Mouse (Mus musculus): ENCODE measurements around the gene Atxn3. TPM values are rescaled to one million over a fixed set of nuclear protein-coding genes. Genes with fewer than 3 reads are reported as not detected.

Atxn3 gene
- polyA plus RNA-seq, 1 experiment from 2014 or later = 10.4 TPM

DNA sequence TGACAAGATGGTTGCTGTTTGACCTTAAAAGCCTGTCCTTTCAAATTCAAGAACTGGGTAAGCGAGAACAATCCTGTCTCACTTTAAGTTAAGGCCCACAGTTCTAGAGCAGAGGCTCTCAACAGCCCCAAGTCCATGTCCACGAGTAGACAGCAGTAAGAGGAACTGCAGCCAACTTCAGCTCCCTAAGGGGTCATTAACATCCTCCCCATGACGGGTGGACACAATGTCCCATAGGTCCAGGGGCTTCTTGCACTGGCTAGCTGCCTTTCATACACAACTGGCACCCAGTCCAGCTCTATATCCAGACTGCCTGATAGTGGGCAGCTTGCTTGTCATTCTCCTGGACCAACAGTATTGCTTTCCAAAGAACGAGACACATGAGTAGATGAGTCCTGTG lies 9.2 kb downstream of the Atxn3 start:
- no peak overlapping the region for H3K27ac ChIP-seq (replicated peaks; ENCODE audit: low read depth, low read length)
- WGBS = 85% methylated on average over 4 of the region's 4 CpGs

DNA sequence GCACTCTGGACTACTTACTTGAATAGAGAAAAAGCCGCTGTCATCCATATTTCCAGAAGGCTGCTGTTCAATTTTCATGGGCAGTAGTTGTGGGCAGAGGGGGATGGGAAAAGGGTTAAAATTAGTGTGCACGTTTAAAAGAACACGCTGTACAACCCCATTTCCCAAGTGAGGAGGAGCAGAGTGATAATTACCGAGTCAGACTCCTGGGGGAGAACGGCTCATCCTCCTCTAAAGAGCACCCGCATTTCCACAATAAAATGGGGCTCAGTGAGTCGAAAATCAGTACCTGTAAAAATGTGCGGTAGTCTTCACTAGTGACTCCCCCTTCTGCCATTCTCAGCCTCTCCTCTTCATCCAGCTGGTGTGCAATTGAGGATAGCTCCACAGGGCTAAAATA lies 10.1 kb downstream of the Atxn3 start:
- no peak for DNase-seq (ENCODE audit: low spot score)
- Histone ChIP-seq H3K4me1 (ENCODE audit: control insufficient read depth, insufficient read depth, low read length) (no peaks in the 10 kb centered on the region), H3K36me3 (ENCODE audit: control insufficient read depth, insufficient read depth, low read length) (peaks cover 7% of the 10 kb centered on the region; the same call in 1 of the 2 replicates), H3K9me3 (ENCODE audit: control insufficient read depth, low read length) (no peaks in the 10 kb centered on the region), H3K4me2 (ENCODE audit: low read depth, severe bottlenecking) (no peak overlapping the region), H3K9ac (ENCODE audit: low read length) (no peak overlapping the region), H3K27ac (replicated peaks; ENCODE audit: low read depth, low read length) (no peak overlapping the region), H3K27me3 (ENCODE audit: control insufficient read depth, insufficient read depth, low read length) (no peaks in the 10 kb centered on the region), H3K4me3 (ENCODE audit: low read depth, low read length) (no peak overlapping the region)
- ATAC-seq (ENCODE audit: insufficient number of reproducible peaks, low FRiP score, low TSS enrichment, low read depth) = no peak
- 89% methylated on average over 8 of the region's 8 CpGs for WGBS

More for the DNA sequence above, 9.2 kb downstream of the Atxn3 start:
- no peak overlapping the region for H3K4me3 ChIP-seq (ENCODE audit: low read depth, low read length)
- no peak overlapping the region for H3K4me2 ChIP-seq (ENCODE audit: low read depth, severe bottlenecking)
- no peak overlapping the region for H3K9ac ChIP-seq (ENCODE audit: low read length)
- DNase-seq (ENCODE audit: low spot score) (no peak), ATAC-seq (ENCODE audit: insufficient number of reproducible peaks, low FRiP score, low TSS enrichment, low read depth) (no peak)
- H3K27me3 ChIP-seq (ENCODE audit: control insufficient read depth, insufficient read depth, low read length) = no peaks in the 10 kb centered on the region
- no peaks in the 10 kb centered on the region for H3K9me3 ChIP-seq (ENCODE audit: control insufficient read depth, low read length)
- peaks cover 7% of the 10 kb centered on the region; the same call in 1 of the 2 replicates for H3K36me3 ChIP-seq (ENCODE audit: control insufficient read depth, insufficient read depth, low read length)
- no peaks in the 10 kb centered on the region for H3K4me1 ChIP-seq (ENCODE audit: control insufficient read depth, insufficient read depth, low read length)

DNA sequence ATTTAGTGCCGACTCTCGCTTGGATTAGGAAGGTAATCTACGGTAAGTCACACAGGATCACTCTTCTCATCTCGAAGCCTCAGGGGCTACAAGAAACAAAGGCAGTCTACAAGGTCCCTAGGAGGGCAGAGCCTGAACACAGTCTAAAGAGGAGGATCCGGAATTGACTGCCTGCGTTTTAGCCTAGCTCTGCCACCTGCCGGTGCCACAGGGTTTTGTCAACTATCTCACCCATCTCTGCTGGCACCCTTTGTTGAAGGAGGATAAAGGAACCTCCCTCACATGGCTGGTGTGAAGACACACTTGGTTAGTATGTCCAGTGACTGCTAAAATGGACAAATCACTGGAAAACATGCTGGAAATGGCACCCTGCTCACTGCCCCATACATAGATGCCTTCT lies 20.5 kb downstream of the Atxn3 start:
- 82% methylated on average over 7 of the region's 7 CpGs for WGBS
- ATAC-seq (ENCODE audit: insufficient number of reproducible peaks, low FRiP score, low TSS enrichment, low read depth) = no peak

GRCm38 (mm10) chr12:101935223-101935622 lies 22.8 kb downstream of the Atxn3 start:
- Histone ChIP-seq H3K36me3 (ENCODE audit: control insufficient read depth, insufficient read depth, low read length) (peaks cover 11% of the 10 kb centered on the region; the same call in 1 of the 2 replicates), H3K4me2 (ENCODE audit: low read depth, severe bottlenecking) (no peak overlapping the region), H3K4me3 (ENCODE audit: low read depth, low read length) (no peak overlapping the region), H3K4me1 (ENCODE audit: control insufficient read depth, insufficient read depth, low read length) (no peaks in the 10 kb centered on the region), H3K27me3 (ENCODE audit: control insufficient read depth, insufficient read depth, low read length) (no peaks in the 10 kb centered on the region), H3K9me3 (ENCODE audit: control insufficient read depth, low read length) (no peaks in the 10 kb centered on the region), H3K27ac (replicated peaks; ENCODE audit: low read depth, low read length) (no peak overlapping the region), H3K9ac (ENCODE audit: low read length) (no peak overlapping the region)
- no peak for DNase-seq (ENCODE audit: low spot score)
- ATAC-seq (ENCODE audit: insufficient number of reproducible peaks, low FRiP score, low TSS enrichment, low read depth) = no peak
- 95% methylated on average over 3 of the region's 3 CpGs for WGBS

More for the DNA sequence above, 20.5 kb downstream of the Atxn3 start:
- Histone ChIP-seq H3K27me3 (ENCODE audit: control insufficient read depth, insufficient read depth, low read length) (no peaks in the 10 kb centered on the region), H3K9me3 (ENCODE audit: control insufficient read depth, low read length) (no peaks in the 10 kb centered on the region), H3K36me3 (ENCODE audit: control insufficient read depth, insufficient read depth, low read length) (peaks cover 18% of the 10 kb centered on the region), H3K4me3 (ENCODE audit: low read depth, low read length) (no peak overlapping the region), H3K27ac (replicated peaks; ENCODE audit: low read depth, low read length) (no peak overlapping the region), H3K4me2 (ENCODE audit: low read depth, severe bottlenecking) (no peak overlapping the region), H3K4me1 (ENCODE audit: control insufficient read depth, insufficient read depth, low read length) (no peaks in the 10 kb centered on the region), H3K9ac (ENCODE audit: low read length) (no peak overlapping the region)
- DNase-seq (ENCODE audit: low spot score) = no peak

GRCm38 (mm10) chr12:101928423-101928822 lies 29.6 kb downstream of the Atxn3 start:
- Histone ChIP-seq H3K9me3 (ENCODE audit: control insufficient read depth, low read length) (no peaks in the 10 kb centered on the region), H3K4me2 (ENCODE audit: low read depth, severe bottlenecking) (no peak overlapping the region), H3K36me3 (ENCODE audit: control insufficient read depth, insufficient read depth, low read length) (peaks cover 10% of the 10 kb centered on the region), H3K27ac (replicated peaks; ENCODE audit: low read depth, low read length) (no peak overlapping the region), H3K4me3 (ENCODE audit: low read depth, low read length) (no peak overlapping the region), H3K9ac (ENCODE audit: low read length) (no peak overlapping the region), H3K4me1 (ENCODE audit: control insufficient read depth, insufficient read depth, low read length) (no peaks in the 10 kb centered on the region), H3K27me3 (ENCODE audit: control insufficient read depth, insufficient read depth, low read length) (no peaks in the 10 kb centered on the region)
- WGBS = 87% methylated on average over 1 of the region's 1 CpGs
- ATAC-seq (ENCODE audit: insufficient number of reproducible peaks, low FRiP score, low TSS enrichment, low read depth) (no peak), DNase-seq (ENCODE audit: low spot score) (no peak)

GRCm38 (mm10) chr12:101922313-101922712 lies 35.7 kb downstream of the Atxn3 start:
- H3K27me3 ChIP-seq (ENCODE audit: control insufficient read depth, insufficient read depth, low read length) = no peaks in the 10 kb centered on the region
- 84% methylated on average over 6 of the region's 6 CpGs for WGBS
- H3K27ac ChIP-seq (replicated peaks; ENCODE audit: low read depth, low read length) = no peak overlapping the region
- no peaks in the 10 kb centered on the region for H3K9me3 ChIP-seq (ENCODE audit: control insufficient read depth, low read length)
- H3K4me3 ChIP-seq (ENCODE audit: low read depth, low read length) = no peak overlapping the region
- no peak overlapping the region for H3K4me2 ChIP-seq (ENCODE audit: low read depth, severe bottlenecking)
- no peak overlapping the region for H3K9ac ChIP-seq (ENCODE audit: low read length)
- no peaks in the 10 kb centered on the region for H3K4me1 ChIP-seq (ENCODE audit: control insufficient read depth, insufficient read depth, low read length)
- peaks cover 5% of the 10 kb centered on the region for H3K36me3 ChIP-seq (ENCODE audit: control insufficient read depth, insufficient read depth, low read length)
- DNase-seq (ENCODE audit: low spot score) = no peak
- ATAC-seq (ENCODE audit: insufficient number of reproducible peaks, low FRiP score, low TSS enrichment, low read depth) = no peak

DNA sequence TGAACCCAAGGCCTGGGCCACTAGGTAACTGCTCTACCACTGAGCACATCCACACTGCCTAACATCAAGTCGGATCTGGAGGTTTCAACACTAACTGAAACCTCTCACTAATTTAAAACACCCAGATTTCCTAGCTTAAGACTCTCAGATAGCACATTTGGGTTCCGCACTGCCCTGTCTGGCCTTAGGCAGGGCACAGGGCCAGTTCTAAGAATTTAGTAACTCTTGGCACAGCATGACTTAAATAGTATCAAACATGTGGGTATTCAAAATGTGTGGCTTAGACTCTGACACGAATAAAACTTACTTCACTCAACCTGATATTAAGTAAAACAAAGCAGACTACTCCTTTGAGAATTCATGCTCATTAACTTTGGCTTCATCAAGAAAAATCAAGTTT lies 38.2 kb downstream of the Atxn3 start:
- Histone ChIP-seq H3K4me2 (ENCODE audit: low read depth, severe bottlenecking) (no peak overlapping the region), H3K36me3 (ENCODE audit: control insufficient read depth, insufficient read depth, low read length) (peaks cover 3% of the 10 kb centered on the region; the same call in 1 of the 2 replicates), H3K9me3 (ENCODE audit: control insufficient read depth, low read length) (no peaks in the 10 kb centered on the region), H3K4me1 (ENCODE audit: control insufficient read depth, insufficient read depth, low read length) (no peaks in the 10 kb centered on the region), H3K27ac (replicated peaks; ENCODE audit: low read depth, low read length) (no peak overlapping the region), H3K9ac (ENCODE audit: low read length) (no peak overlapping the region), H3K27me3 (ENCODE audit: control insufficient read depth, insufficient read depth, low read length) (no peaks in the 10 kb centered on the region), H3K4me3 (ENCODE audit: low read depth, low read length) (no peak overlapping the region)
- ATAC-seq (ENCODE audit: insufficient number of reproducible peaks, low FRiP score, low TSS enrichment, low read depth) (no peak), DNase-seq (ENCODE audit: low spot score) (no peak)
- WGBS = 90% methylated on average over 3 of the region's 3 CpGs

DNA sequence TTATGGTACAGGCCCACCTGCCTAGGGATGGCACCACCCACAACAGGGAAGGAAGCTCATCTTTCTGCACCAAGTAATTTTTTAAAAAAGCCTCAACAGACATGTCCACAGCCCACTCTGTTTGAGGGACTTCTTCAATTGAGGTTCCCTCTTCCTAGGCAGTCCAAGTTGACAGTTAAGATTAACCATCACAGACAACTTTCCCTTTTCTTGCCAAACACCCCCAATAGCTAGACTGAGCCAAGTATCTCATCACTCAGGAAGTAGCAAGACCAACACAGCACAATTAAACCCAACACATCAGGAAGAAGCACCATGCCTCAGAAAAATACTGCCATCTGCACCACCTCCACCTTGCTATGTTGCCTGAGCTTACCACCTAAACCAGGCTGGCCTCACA lies 40.9 kb downstream of the Atxn3 start:
- no peaks in the 10 kb centered on the region for H3K36me3 ChIP-seq (ENCODE audit: control insufficient read depth, insufficient read depth, low read length)
- no peaks in the 10 kb centered on the region for H3K27me3 ChIP-seq (ENCODE audit: control insufficient read depth, insufficient read depth, low read length)
- H3K4me2 ChIP-seq (ENCODE audit: low read depth, severe bottlenecking) = no peak overlapping the region
- ATAC-seq (ENCODE audit: insufficient number of reproducible peaks, low FRiP score, low TSS enrichment, low read depth) (no peak), DNase-seq (ENCODE audit: low spot score) (no peak)
- no peaks in the 10 kb centered on the region for H3K9me3 ChIP-seq (ENCODE audit: control insufficient read depth, low read length)
- no peak overlapping the region for H3K4me3 ChIP-seq (ENCODE audit: low read depth, low read length)
- no peak overlapping the region for H3K27ac ChIP-seq (replicated peaks; ENCODE audit: low read depth, low read length)
- H3K9ac ChIP-seq (ENCODE audit: low read length) = no peak overlapping the region
- H3K4me1 ChIP-seq (ENCODE audit: control insufficient read depth, insufficient read depth, low read length) = no peaks in the 10 kb centered on the region
